Mouse (Mus musculus) forebrain, postnatal 0 days (tissue): ENCODE data around the gene Zdhhc6. TPM values are rescaled to one million over a fixed set of nuclear protein-coding genes. Genes with fewer than 3 reads are reported as not detected.

ENCODE experiments used
- ATAC-seq: fragments of 200-750 bp; cut with Nextera tagmentation; 2 replicates; pipeline ENCODE4 v1.8.0; 2017; ENCODE audit warnings: mild to moderate bottlenecking, moderate library complexity
- DNase-seq: peaks from one replicate; pipeline ENCODE4 v3.0.0-alpha.2; 2015
- H3K27ac ChIP-seq: fragments of 300-500 bp; sonication (generic); 2 replicates; pipeline ENCODE4 v1.5.1; 2014; ENCODE audit warnings: low read depth, mild to moderate bottlenecking, antibody characterized with exemption, low read length, moderate library complexity, mixed read lengths
- H3K27me3 ChIP-seq: fragments of 300-500 bp; sonication (generic); 2 replicates; pipeline ENCODE4 v1.6.1; 2014; ENCODE audit warnings: mild to moderate bottlenecking, low read length, mixed read lengths; ENCODE audit not compliant: insufficient read depth
- H3K36me3 ChIP-seq: fragments of 300-500 bp; sonication (generic); 2 replicates; pipeline ENCODE4 v1.6.1; 2014; ENCODE audit warnings: mild to moderate bottlenecking, moderate library complexity; ENCODE audit not compliant: insufficient read depth
- H3K4me1 ChIP-seq: fragments of 300-500 bp; sonication (generic); 2 replicates; pipeline ENCODE4 v1.6.1; 2014; ENCODE audit warnings: antibody characterized with exemption; ENCODE audit not compliant: insufficient read depth
- H3K4me2 ChIP-seq: fragments of 300-500 bp; sonication (generic); 2 replicates; pipeline ENCODE4 v1.6.1; 2014; ENCODE audit warnings: low read depth, mild to moderate bottlenecking, moderate library complexity
- H3K4me3 ChIP-seq: fragments of 300-500 bp; sonication (generic); 2 replicates; pipeline ENCODE4 v1.5.1; 2014; ENCODE audit warnings: low read depth, low read length, mixed read lengths
- H3K9ac ChIP-seq: fragments of 300-500 bp; sonication (generic); 2 replicates; pipeline ENCODE4 v1.6.1; 2014; ENCODE audit warnings: mild to moderate bottlenecking
- H3K9me3 ChIP-seq: fragments of 300-500 bp; sonication (generic); 2 replicates; pipeline ENCODE4 v1.6.1; 2016; ENCODE audit warnings: low read length
- CTCF ChIP-seq: sonication (generic); IDR thresholded peaks from 2 replicates; pipeline ENCODE4 v1.5.1; 2016; ENCODE audit warnings: antibody characterized with exemption, control low read depth, low read depth
- WGBS: fragments of 180-500 bp; shearing (Covaris S2); extraction: QIAGEN DNeasy Blood & Tissue Kit; methylation state at CpG from one replicate; pipeline ENCODE4 v1.1.7; 2014; 5-methylcytosine and 5-hydroxymethylcytosine counted together
- polyA plus RNA-seq: library from polyadenylated mRNA; unstranded; fragments of >200 nt; fragmentation: Nextera tagmentation; extraction: Ambion mirVana; gene quantifications from 2 replicates; pipeline ENCODE4 v1.2.1, GENCODE M21; 2015
- total RNA-seq: library from RNA; depleted of rRNA; stranded (reverse); fragments of >200 nt; gene quantifications from 2 replicates; pipeline ENCODE4 v1.2.3, GENCODE M21; 2014; rRNA removed

Gene Zdhhc6
- total and polyA plus RNA-seq, 2 experiments from 2014 or later: 39.4 to 48.0 TPM

DNA sequence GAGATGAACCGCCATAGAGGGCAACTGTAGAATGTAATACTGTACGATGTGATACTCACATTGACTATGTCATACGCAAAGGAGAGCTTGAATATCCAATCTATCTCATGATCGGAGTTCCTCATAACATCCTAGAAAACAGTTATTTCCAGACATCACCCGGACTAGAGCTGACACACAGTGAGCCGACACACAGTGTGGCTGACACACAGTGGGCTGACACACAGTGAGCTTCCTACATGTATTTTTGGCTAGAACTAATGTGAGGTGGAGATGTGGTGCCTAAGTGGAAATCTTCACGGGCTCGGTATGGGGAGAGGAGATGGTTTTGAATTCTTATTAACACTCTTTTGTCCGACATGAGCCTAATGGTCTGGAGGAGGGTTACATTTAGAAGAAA lies 93.6 kb downstream of the Zdhhc6 start:
- Histone ChIP-seq H3K27me3 (no peaks in the 10 kb centered on the region), H3K4me1 (no peaks in the 10 kb centered on the region), H3K4me2 (no peak overlapping the region), H3K36me3 (no peaks in the 10 kb centered on the region), H3K4me3 (no peak overlapping the region), H3K27ac (no peak overlapping the region), H3K9me3 (no peaks in the 10 kb centered on the region), H3K9ac (no peak overlapping the region)
- TF ChIP-seq CTCF: no peak
- ATAC-seq: no peak
- WGBS: 89% methylated on average over 9 of the region's 9 CpGs
- no peak for DNase-seq

Other genes with a start within 250 kb of the Zdhhc6 start
- gene Gpam, start 188.8 kb downstream of the Zdhhc6 start, total RNA-seq: 58.6 and 61.4 TPM in 2 replicates
- gene Gpam, start 188.8 kb downstream of the Zdhhc6 start, polyA plus RNA-seq: 15.8 and 20.6 TPM in 2 replicates
- gene Tectb, start 135.3 kb downstream of the Zdhhc6 start, total RNA-seq: 0.46 TPM in 1 of 2 replicates, not detected in the other
- gene Tectb, start 135.3 kb downstream of the Zdhhc6 start, polyA plus RNA-seq: 0.16 and 0.20 TPM in 2 replicates
- 0.08 and 0.14 TPM in 2 replicates for gene Gucy2g, start 74.8 kb downstream of the Zdhhc6 start, total RNA-seq
- gene Gucy2g, start 74.8 kb downstream of the Zdhhc6 start, polyA plus RNA-seq: 0.22 and 0.31 TPM in 2 replicates
- gene Acsl5, start 64.1 kb downstream of the Zdhhc6 start, total RNA-seq: 15.9 and 22.7 TPM in 2 replicates
- gene Acsl5, start 64.1 kb downstream of the Zdhhc6 start, polyA plus RNA-seq: 16.4 and 16.6 TPM in 2 replicates
- 36.6 and 43.7 TPM in 2 replicates for gene Vti1a, start 263 bp upstream of the Zdhhc6 start, total RNA-seq
- 21.9 and 27.5 TPM in 2 replicates for gene Vti1a, start 263 bp upstream of the Zdhhc6 start, polyA plus RNA-seq